Mouse (Mus musculus) ES-Bruce4 (cell line): ENCODE results near the gene Tmem132b. TPM values are rescaled to one million over a fixed set of nuclear protein-coding genes. Genes with fewer than 3 reads are reported as not detected.

Experiments used
- H3K27ac ChIP-seq: 2 replicates; pipeline ENCODE4 v1.5.1; 2012; ENCODE audit warnings: low read length, inconsistent platforms; ENCODE audit not compliant: insufficient read depth
- H3K27me3 ChIP-seq: 2 replicates; pipeline ENCODE4 v1.6.1; 2012; ENCODE audit warnings: mild to moderate bottlenecking, low read length, inconsistent platforms; ENCODE audit not compliant: control insufficient read depth, poor library complexity, insufficient read depth, severe bottlenecking
- H3K36me3 ChIP-seq: 2 replicates; pipeline ENCODE4 v1.6.1; 2012; ENCODE audit warnings: inconsistent platforms, mild to moderate bottlenecking, low read length, moderate library complexity; ENCODE audit not compliant: control insufficient read depth, poor library complexity, insufficient read depth, severe bottlenecking
- H3K4me1 ChIP-seq: one replicate; pipeline ENCODE4 v1.8.1; 2011; ENCODE audit warnings: low read length; ENCODE audit not compliant: control insufficient read depth, insufficient read depth
- H3K4me3 ChIP-seq: 2 replicates; pipeline ENCODE4 v1.5.1; 2011; ENCODE audit warnings: low read depth, mild to moderate bottlenecking, low read length
- H3K9ac ChIP-seq: 2 replicates; pipeline ENCODE4 v1.6.1; 2012; ENCODE audit warnings: low read depth, mild to moderate bottlenecking, inconsistent platforms; ENCODE audit not compliant: poor library complexity, severe bottlenecking
- H3K9me3 ChIP-seq: replicated peaks from 2 replicates; pipeline ENCODE4 v1.6.1; 2012; ENCODE audit warnings: mild to moderate bottlenecking, low read length, inconsistent platforms; ENCODE audit not compliant: control insufficient read depth, poor library complexity, insufficient read depth, severe bottlenecking
- CTCF ChIP-seq: IDR thresholded peaks from one replicate; pipeline ENCODE4 v1.8.1; 2011; ENCODE audit warnings: low read depth, low read length
- EP300 ChIP-seq: IDR thresholded peaks from 2 replicates; pipeline ENCODE4 v1.6.1; 2011; ENCODE audit warnings: low read depth, low read length; ENCODE audit not compliant: insufficient read depth
- POLR2A ChIP-seq: IDR thresholded peaks from one replicate; pipeline ENCODE4 v1.8.1; 2011; ENCODE audit warnings: low read length; ENCODE audit not compliant: insufficient read depth
- polyA plus RNA-seq: library from polyadenylated mRNA; stranded (reverse); fragments of >200 nt; gene quantifications from 2 replicates; pipeline ENCODE4 v1.2.4, GENCODE M21; 2011; ENCODE audit warnings: low read depth; ENCODE audit not compliant: missing spikeins, insufficient read depth, insufficient read length

Tmem132b gene
- polyA plus RNA-seq, 1 experiment: 0.15 TPM

- no peak for TF ChIP-seq EP300
- TF ChIP-seq POLR2A: no peak
- TF ChIP-seq CTCF: no peak
- no peak overlapping the region for H3K9ac ChIP-seq
- no peak overlapping the region for H3K27ac ChIP-seq
- no peaks in the 10 kb centered on the region for H3K27me3 ChIP-seq
- H3K4me1 ChIP-seq: peaks cover 2% of the 10 kb centered on the region
- no peaks in the 10 kb centered on the region for H3K36me3 ChIP-seq
- H3K4me3 ChIP-seq: no peak overlapping the region
- no peaks in the 10 kb centered on the region for H3K9me3 ChIP-seq
Observed at GRCm38 (mm10) chr5:125583836-125584235, 52.3 kb downstream of the Tmem132b start.

DNA sequence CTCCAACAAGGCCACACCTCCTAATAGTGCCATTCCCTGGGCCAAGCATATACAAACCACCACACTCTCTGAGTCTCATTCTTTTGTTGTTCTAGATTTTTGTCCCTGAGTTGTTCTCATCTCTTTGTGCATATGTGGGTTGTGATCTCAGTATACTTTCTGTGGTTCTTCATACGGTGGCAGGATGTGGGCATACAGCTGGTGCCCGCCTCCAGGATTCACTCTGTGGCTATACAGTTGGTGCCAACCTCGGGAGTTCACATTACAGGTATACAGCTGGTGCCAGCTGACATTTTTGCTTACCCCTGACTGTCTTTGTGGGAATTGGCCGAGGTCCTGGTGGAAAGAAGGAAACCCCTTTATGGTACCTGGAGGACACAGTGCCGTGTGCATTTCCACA, 53.6 kb downstream of the Tmem132b start:
- Histone ChIP-seq H3K27me3 (no peaks in the 10 kb centered on the region), H3K9me3 (no peaks in the 10 kb centered on the region), H3K9ac (no peak overlapping the region), H3K27ac (no peak overlapping the region), H3K36me3 (no peaks in the 10 kb centered on the region), H3K4me1 (peaks cover 2% of the 10 kb centered on the region), H3K4me3 (no peak overlapping the region)
- TF ChIP-seq CTCF (no peak), POLR2A (no peak), EP300 (no peak)

DNA sequence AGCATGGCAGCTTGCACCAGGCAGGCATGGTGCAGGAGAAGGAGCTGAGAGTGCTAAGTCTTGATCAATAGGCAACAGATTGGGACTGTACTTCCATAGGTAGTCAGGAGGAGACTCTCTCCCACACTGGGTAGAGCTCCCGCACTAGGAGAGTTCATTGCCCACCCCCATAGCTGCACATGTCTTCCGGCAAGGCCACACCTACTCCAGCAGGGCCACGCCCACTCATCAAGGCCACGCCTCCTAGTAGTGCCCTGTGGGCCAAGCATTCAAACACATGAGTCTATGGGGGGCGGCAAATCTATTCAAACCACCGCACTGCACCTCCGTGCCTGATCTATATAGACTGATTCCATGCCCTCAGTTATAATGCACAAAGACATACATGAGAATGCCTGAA, 56.6 kb downstream of the Tmem132b start:
- Histone ChIP-seq H3K4me1 (peaks cover 2% of the 10 kb centered on the region), H3K9me3 (no peaks in the 10 kb centered on the region), H3K9ac (no peak overlapping the region), H3K4me3 (no peak overlapping the region), H3K36me3 (no peaks in the 10 kb centered on the region), H3K27me3 (no peaks in the 10 kb centered on the region), H3K27ac (no peak overlapping the region)
- TF ChIP-seq EP300: 0 out of 2 replicates have a peak, but pooled peaks have one; percentile 69
- TF ChIP-seq CTCF: no peak
- TF ChIP-seq POLR2A: no peak

GRCm38 (mm10) chr5:125588876-125589667, 57.5 kb downstream of the Tmem132b start:
- H3K9ac ChIP-seq: 0 out of 2 replicates have a peak overlapping the region, but pooled peaks have one; percentile 1
- peak; percentile 40; the same call in 1 of the 2 replicates for TF ChIP-seq EP300
- no peak for TF ChIP-seq CTCF
- peak; percentile 36 for TF ChIP-seq POLR2A
- no peaks in the 10 kb centered on the region for H3K36me3 ChIP-seq
- H3K9me3 ChIP-seq: no peaks in the 10 kb centered on the region
- H3K27ac ChIP-seq: peak overlapping the region; percentile 84
- peak overlapping the region; percentile 59 for H3K4me3 ChIP-seq
- H3K27me3 ChIP-seq: no peaks in the 10 kb centered on the region
- H3K4me1 ChIP-seq: peaks cover 2% of the 10 kb centered on the region

DNA sequence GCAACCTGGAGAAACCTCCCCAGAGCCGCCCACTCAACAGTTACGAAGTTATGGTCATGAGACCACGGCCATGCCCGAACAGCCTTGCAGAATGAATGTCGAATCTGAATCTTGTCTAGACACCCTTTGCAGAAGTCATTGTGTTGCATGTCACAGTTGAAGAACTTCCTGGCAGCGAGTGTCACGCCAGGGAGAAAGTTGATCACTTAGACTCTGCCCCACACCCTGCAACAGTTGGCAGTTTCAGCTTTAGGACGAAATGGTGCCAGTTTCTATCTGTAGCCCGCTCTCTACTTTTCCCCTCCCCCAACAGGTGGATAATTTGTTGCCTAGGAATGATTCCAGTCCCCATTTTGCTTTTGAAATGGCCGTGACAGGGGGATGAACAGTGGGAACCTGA, 66.5 kb downstream of the Tmem132b start:
- no peak overlapping the region for H3K9ac ChIP-seq
- no peaks in the 10 kb centered on the region for H3K4me1 ChIP-seq
- no peak overlapping the region for H3K4me3 ChIP-seq
- no peak overlapping the region for H3K27ac ChIP-seq
- H3K27me3 ChIP-seq: no peaks in the 10 kb centered on the region
- H3K9me3 ChIP-seq: no peaks in the 10 kb centered on the region
- TF ChIP-seq EP300 (no peak), CTCF (no peak), POLR2A (no peak)
- no peaks in the 10 kb centered on the region for H3K36me3 ChIP-seq

DNA sequence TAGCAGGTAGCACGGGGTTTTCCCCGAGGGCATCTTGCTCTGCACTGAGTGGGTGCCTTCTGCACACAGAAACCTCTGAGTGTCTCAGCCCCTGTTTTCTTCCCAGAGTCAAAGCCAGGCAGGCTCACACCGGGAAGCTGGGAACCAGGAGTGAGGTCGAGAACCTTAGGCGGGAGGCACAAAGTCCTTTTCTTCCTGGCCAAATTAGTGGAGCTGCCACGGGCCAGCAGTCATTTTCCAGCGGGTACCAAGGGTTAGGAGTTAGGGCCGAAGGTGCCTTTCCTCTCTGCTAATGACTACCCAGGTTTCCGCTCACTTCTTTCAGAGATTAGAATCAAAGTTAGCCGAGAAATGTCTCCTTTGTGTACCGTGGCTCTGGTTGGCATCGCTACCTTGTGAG, 75.6 kb downstream of the Tmem132b start:
- Histone ChIP-seq H3K9ac (no peak overlapping the region), H3K9me3 (no peaks in the 10 kb centered on the region), H3K27me3 (no peaks in the 10 kb centered on the region), H3K4me3 (no peak overlapping the region), H3K27ac (no peak overlapping the region), H3K36me3 (no peaks in the 10 kb centered on the region), H3K4me1 (no peaks in the 10 kb centered on the region)
- TF ChIP-seq POLR2A (no peak), EP300 (no peak), CTCF (no peak)
